Comparison of ENCODE assay signal across 10 mouse cellular contexts in genomic region chr19:4697121-4697520, GRCm38 (mm10). TPM values are rescaled to one million over a fixed set of nuclear protein-coding genes. Genes with fewer than 3 reads are reported as not detected.
"Had no signal": no experiment of that assay in that cellular context is flagged by ENCODE, and none has a peak within 500 bp of the region (broad histone marks: within the 10 kb centered on the region; RNA-seq: fewer than 3 reads in every experiment).

No protein-coding gene starts in this region.

- H3K9me3 ChIP-seq: limb, embryonic 13.5 days; midbrain, embryonic 13.5 days; neural tube, embryonic 12.5 days had no signal

- H3K36me3 ChIP-seq: limb, embryonic 13.5 days; midbrain, embryonic 13.5 days; neural tube, embryonic 12.5 days had no signal

- H3K27ac ChIP-seq: limb, embryonic 13.5 days; liver, embryonic 14.5 days; midbrain, embryonic 13.5 days; neural tube, embryonic 12.5 days had no signal

- DNase-seq: kidney, postnatal 10 days; kidney, postnatal 4 days; lung, adult 18-20 months; thymus, postnatal 36 days had no signal

- H3K4me3 ChIP-seq: limb, embryonic 13.5 days had no signal

- H3K9ac ChIP-seq: liver, embryonic 14.5 days; midbrain, embryonic 13.5 days; neural tube, embryonic 12.5 days had no signal

RNA-seq across cellular contexts. Expression of gene Gm960, which starts 1.3 kb away (rescaled TPM):
- total RNA-seq: neutrophil, adult 5-6 weeks had no signal

RNA-seq across cellular contexts. Expression of gene Sptbn2, which starts 13.8 kb away (rescaled TPM):
- total RNA-seq: megakaryocyte-erythroid progenitor cell, adult 5-6 weeks; neutrophil, adult 5-6 weeks had no signal
